Mouse (Mus musculus) hindlimb bud, embryonic 11.5 days (tissue): ENCODE data around the gene Nek6.

Experiments
- DNase-seq: peaks from one replicate; pipeline ENCODE4 v3.0.0-alpha.2; 2012; ENCODE audit warnings: low read depth, low spot score; ENCODE audit errors: extremely low spot score

Gene Nek6

DNA sequence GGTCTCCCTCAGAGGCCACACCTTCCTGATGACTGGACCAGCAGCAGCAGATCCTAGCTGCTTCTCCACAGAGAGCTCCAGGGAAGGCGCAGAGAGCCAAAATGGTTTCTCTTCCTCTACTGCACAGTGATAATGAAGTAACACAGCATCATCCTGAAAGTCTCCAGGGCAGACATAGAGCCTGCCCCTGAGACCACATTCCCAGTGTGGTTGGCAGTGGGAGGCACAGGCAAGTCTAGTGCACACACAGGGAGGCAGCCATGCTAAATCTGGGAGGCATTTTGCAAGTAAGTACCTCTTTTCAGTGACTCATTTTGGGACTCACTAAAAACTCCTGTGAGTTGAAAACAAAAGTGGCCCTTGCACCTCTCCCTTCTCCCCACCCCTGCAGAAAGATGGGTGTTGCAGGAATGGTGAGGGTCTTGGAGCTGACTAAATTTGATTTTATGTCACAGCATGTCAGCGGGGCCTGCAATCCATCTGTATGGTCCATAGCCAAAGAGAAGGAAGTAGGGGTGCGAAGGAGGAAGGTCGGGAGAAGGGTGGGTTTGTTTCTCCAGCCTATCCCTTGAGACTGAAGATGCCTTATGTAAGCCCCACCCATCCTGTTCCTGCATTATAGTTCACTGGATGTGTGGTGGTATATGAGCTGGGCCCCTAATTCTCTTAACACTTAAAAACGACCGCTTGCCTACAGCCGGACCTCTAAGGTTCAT lies 2.3 kb upstream of the Nek6 start:
- no peak for DNase-seq

DNA sequence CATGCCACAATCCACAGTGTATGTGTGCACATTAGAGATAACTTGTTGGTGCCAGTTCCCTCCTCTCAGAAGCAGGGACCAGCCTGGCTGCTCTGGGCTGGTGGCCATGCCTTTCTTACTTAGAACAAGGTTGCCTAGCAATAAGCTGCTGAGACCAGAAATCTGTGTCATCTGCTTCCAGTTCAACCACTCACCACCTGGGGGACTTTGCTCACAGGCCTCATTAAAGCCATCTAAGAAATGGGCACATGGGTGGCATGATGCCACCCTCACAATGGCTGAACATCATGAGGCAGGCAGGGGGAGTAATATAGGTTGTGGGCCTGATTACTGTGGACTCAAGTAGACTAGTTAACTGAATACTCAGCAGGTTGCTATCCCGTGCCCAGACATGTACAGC lies 1.3 kb upstream of the Nek6 start:
- DNase-seq, result no peak

DNA sequence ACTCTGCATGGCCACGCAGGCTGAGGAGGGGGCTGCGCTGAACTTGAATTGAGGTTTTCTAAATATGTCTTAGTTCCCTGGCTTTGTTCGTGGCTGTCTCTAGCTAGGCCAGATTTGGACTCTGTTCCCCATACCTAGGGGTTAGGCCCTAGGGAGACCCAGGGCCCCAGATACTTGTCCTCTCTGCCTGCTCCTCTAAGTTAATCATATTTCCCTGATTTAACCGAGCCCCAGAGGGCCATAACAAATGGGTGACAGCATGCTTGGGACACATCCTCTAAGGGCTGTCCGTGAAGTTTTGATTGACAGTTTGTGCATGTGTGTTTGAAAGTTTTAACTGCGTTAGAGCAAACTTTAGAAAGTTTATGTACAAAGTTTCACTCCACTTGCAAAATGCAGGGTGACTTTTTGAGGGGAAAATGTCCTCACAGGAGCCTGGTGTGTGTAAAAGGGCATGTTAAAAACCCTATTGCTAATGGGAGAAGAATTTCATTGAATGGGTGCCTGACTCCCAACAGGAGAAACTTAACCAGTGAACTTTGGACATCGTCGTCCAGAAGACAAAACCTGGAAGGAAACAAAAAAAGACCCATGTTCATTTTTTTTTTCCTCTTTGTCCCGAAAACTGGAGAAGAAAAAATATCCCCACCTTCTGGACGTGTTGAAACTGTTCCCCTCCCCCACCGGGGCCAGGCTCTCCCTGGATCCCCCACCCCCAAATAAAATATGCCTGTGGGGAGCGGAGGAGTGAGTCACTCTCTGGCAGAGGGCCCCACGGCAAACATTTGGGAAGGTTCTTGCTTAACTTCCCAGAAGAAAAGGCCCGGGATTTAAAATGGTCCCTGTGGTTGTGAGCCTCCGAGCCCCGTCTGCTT lies 1.1 kb downstream of the Nek6 start:
- DNase-seq, result no peak

DNA sequence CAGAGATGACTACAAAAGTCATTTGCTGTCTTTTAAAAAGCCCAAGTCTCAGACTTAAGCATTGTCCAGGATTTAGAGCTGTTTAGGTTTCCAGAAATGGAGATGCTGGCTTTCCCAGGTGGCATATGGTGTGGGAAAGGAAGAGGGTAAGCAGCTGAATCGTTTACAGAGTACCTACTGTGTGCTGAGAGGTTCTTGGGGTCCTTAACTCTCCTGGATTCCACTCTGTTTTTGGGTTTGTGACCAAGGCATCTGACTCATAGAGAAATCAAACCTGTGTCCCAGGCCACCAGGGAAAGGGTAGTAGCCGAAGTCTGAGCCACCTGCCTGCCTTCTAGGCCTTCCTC lies 1.7 kb downstream of the Nek6 start:
- DNase-seq, result no peak

DNA sequence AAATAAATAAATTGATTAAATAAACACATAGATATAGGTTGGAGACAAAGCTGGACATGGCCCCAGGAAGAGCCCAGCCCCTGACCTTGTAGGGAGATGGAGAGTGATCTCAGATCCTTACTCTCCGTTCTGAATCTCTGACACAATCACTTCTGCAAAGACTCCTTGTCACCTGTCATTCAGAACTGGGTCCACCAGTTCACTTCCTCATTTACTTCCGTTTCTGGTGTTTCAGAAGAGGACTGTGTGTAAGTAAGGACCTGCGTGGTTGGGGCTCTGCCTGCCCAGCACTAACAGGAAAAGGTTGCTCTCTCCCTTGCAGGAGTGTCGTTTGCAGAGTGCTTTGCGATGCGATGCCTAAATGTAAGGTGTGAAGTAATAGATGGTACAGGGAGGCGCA lies 3.0 kb downstream of the Nek6 start:
- DNase-seq, result no peak

DNA sequence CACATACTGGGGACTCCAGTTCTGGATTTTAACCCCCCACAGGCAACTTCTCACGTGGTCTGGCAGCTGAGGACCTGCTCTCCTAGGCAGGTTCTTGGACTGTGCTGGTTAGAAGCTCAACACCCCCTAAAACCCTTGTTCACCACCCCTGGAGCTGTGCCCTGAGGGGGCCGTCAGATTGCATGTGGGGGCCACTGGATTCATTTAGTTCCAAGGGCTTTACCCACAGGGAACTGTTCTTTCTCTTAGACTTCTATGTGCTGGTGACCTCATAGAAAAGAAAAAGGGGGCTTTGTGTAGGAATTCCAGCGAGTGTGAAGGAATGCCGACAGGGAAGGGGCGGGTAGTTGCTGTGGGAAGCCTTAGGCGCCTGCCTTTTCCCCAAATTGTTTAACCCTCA lies 4.0 kb downstream of the Nek6 start:
- no peak for DNase-seq

DNA sequence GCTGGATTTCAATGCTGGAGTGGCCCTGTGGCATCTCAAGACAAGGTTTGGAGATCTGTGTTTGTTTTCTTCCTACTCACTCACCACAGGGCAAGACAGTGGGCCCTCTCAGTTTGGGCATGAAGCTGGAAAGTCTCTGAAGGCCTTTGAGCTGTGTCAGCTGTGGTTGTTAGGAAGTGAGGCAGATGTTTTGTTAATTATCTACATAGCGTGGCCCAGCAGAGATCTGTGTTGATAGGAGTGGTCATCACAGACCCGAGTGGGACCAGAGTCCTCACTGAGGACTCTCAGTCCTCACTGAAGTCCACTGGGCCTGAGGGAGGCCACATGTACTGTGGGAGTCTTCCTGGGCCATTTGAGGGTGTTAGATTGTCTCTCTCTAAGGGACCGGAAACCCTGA lies 5.0 kb downstream of the Nek6 start:
- DNase-seq, result no peak

DNA sequence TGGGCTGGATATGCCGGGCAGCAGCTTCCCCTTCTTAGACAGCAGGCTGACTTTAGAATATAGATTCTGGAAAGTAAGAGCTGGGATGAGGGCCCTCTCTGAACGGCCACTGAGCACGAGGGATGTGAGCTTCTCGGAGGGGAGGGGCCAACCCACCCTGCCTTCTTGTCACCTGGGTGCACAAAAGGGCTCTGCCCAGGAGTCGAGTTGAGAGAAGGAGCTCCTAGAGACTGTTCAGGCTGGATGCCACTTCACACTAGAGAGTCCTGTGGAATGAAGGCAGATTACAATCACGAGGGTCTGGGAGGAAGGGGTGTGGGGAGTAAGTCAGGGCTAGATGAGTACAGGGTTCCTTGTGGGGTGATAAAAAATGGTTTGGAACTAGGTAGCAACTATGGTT lies 5.6 kb downstream of the Nek6 start:
- no peak for DNase-seq

DNA sequence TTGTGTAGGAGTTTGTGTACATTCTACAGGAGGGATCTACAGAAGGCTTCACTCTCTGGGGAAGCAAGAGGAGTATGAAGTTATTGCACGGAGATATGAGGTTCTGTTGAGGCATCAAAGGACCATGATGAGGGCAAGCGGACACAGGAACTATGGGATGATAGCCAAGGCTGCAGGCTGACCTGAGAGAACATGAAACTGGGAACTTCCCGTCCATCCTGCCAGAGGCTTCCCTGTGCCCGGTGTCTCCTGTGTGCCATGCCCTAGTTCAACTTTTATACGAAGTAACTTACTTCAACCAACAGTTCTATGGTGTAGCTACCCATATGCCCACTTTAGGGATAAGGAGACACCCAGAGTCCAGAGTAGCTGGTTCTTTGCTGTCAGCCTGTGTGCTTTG lies 7.3 kb downstream of the Nek6 start:
- no peak for DNase-seq

DNA sequence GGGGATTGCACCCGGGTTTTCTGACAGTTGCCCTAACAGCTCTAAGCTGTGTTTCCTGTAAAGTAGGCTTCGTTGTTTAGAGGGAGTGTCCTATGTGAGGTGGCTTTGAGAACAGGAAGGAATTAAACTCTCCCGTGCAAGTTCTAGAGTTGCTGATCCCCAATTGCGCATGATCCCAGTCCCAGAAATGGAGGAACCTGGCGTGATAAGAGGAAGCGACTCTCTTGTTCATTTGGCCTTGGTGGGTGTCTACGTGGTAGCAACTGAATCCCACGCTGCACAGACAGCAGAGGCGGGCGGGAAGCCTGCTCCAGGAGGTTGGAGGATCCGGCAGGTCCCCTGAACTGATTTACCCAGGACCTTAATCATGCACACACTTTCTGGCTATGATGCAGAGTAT lies 8.5 kb downstream of the Nek6 start:
- DNase-seq, result no peak

DNA sequence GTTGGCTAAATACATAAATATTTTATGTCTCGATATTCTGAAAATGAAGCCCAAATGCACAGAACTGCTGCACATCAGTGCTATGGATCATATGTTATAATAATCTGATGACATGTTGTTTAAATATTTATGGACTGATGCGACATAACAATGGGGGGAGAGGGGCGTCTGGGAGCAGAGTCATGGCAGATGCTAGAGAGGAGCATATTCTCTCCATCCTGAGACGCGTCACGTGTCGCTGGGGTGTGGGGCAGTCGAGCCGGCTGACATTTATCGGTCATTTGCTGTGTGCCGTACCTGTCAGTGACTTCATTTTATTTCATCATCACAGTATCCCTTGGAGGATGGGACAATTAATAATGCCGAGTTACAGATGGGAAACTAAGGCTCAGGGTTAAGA lies 10.2 kb downstream of the Nek6 start:
- no peak for DNase-seq

DNA sequence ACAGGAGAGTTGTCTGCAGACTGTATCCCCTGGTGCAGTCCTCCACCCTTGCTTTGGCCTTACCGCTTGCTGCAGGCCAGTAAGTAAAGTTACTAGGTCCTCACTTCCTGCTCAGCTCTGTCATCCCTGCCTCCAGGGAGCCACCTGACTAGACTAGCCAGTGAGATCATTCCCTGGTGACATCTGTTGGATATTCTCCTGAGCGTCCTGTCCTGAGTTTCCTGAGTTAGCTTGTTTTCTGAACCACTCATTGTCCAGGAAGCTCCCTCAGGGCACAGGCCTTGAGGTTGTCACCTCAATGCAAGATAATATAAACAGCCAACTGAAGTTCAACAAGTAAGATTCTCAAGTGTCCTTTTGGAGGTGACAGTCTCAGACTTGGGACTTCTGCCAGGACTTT lies 10.9 kb downstream of the Nek6 start:
- no peak for DNase-seq

DNA sequence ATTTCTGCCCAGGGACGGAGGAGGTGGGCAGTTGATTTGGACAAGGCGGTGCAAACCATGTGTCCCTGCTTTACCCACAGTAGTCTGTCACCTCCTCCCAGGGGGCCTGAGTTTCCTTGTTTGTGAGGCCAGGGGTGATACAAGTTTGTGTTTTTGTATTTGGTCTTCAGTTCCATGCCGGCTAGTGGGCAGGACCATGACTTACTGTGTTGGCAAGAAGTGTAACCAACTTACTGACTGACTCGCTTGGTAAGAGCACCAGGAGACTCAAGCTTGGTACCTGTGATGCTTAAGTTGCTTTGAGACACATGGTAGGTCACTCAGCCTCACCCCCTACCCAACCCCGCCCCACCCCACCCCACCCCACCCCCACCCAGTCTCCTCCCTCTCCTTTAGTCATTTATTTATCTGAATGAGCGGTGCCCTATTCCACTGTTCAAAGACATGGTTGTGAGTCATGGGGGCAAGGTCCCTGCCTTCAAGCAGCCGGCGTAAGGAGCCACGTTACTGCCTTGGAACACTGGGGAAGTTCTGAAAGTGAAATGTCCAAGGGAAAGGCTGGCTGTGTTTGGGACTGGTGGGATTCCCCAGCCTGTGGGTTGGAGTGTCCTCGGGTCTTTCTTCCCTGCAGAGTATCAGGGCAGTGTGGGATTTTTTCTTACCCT lies 12.5 kb downstream of the Nek6 start:
- DNase-seq, result no peak

DNA sequence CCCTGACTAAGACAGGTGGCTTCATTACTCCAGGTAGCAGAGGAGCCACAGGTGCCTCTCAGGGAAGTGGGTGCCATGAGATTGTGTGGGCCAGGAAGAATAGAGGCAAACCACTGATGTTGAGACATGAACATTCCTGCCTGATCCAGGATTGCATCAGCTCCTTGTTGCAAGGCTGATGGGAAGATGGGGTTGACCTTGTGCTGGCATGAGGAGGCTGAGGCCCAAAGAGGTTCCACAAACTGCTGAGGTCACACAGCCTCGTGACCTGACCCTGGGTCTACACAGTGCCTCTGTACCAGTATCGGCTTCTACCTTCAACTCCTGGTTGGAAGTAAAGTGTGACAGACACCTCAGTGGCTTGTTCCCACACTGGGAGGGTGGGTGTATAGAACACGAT lies 13.6 kb downstream of the Nek6 start:
- DNase-seq, result no peak

DNA sequence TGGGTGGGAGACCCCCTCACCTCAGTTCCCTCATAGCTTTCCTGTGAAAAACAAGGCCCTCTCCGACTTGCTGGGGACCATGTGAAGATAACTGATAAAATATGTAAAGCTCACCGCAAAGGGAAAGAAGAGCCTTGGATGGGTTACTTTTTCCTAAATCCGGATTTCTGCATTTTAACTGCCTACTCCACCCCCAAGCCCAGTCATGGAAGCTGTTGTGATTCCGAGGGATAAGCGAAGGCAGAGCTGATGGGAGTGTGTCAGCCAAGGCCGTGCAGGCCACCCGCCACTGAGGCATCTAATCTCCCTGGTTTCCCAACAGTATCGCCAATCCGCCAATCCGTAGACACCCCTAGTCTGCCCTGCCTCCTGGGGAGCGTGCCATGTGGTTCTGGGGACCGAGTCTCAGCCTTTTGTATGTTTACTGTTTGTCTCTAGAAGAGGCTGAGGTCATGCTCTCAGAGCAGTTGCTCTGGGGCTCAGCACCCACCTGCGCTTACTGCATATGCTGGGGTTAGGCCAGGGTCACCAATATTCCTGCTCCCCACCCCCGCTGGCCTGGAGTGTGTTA lies 18.2 kb downstream of the Nek6 start:
- no peak for DNase-seq

DNA sequence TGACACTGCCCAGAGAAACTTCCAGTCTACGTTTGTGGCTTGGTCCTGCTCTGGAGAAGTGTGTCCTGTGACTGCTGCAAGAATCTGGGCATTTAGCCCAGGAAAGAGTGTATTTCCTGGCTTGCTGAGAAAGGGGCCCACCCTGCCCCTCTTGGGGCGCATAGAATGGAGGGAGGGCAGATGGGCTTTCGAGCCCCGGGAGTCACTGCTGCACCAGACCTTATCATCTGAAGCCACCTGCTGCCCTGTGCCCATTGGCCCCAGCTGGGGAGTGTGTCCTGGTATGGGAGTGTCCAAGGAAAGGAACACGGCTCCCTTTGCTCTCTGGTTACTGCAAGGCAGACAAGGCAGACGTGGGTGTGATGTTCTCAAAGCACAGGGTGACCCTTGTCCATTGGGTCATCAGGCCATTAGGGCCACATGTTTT lies 19.5 kb downstream of the Nek6 start:
- DNase-seq, result no peak

DNA sequence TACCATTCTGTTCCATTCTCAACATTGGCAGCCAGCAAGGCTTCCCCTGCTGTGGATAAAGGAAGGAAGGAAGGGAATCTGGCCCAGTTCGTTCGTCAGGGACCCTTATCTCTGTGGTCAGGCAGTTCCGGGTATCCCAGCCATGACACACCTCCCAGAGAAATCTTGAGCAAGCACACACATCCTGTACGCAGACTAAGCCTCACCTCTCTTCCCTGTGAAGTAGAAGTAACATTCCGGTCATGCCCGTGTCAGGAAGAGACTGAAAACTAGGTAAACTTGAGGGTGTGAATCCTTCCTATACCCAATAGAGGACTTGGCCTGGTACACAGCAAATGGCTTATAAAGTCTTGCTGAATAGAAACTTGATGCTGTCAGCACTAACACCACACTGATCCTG lies 21.9 kb downstream of the Nek6 start:
- no peak for DNase-seq

DNA sequence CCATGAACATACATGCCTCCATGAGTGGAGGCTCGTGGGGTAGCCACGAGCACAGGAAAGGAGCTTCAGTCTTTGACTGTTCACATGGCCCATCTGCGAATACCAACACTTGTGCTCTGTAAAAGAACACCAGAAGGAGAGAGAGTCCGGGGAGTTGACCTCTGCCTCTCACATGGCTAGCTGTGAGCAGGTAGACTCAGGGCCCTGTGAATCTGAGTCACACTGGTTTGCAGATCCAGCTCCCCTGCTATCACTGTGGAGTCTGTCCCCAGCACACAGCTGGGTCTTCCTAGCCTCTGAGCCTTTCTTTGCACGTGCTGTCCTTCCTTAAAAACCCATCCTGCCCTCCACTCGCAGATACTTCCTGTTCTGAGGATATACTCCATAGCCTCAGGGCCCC lies 22.3 kb downstream of the Nek6 start:
- DNase-seq, result no peak

DNA sequence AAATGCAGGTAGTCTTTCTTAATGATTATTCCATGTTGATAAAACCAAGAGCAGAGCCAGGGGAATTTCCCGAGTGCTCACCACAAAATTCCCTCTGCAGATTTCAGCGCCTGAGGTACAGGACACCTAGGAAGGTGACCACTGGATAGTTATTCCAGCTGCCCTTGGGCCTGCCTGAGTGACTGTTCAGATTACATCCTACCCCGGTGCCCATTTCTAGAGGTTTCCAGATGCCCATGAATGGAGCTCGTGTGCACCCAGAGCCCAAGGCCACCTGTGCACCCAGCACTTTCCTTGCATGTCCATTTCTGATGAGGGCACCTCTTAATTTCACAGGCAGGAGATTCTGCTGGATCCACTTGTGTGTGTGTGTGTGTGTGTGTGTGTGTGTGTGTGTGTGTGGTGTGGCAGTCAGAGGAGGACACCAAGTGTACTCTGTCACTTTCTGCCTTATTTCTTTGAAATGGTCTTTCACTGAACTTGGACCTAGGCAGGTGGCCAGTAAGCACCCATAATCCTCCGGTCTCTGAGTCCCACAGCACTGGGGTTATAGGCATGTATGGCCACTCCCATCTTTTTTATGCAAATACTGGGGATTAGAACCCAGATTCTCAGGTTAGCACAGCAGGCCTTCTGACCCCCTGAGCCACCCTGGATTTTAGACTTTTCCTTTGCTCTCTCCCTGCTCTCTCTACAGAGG lies 22.9 kb downstream of the Nek6 start:
- DNase-seq, result no peak

DNA sequence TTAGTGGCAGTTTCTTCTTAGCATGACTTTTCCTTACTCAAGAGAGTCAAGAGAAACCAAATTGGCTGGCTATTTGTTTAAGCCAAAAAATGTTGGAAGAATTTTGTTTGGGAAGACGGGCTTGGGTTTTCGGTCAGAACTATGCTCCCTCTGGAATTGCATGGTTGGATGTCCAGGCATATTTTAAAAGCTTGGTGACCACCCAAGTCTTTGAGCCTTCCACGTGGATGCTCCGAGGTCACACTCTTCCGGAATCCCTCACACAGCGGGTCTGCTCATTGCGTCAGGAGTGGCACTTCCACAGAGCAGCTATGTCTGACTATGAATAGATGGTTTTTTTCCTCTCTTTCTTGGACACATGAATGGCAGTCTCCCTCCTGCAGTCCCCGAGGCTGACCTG lies 23.6 kb downstream of the Nek6 start:
- DNase-seq, result no peak

DNA sequence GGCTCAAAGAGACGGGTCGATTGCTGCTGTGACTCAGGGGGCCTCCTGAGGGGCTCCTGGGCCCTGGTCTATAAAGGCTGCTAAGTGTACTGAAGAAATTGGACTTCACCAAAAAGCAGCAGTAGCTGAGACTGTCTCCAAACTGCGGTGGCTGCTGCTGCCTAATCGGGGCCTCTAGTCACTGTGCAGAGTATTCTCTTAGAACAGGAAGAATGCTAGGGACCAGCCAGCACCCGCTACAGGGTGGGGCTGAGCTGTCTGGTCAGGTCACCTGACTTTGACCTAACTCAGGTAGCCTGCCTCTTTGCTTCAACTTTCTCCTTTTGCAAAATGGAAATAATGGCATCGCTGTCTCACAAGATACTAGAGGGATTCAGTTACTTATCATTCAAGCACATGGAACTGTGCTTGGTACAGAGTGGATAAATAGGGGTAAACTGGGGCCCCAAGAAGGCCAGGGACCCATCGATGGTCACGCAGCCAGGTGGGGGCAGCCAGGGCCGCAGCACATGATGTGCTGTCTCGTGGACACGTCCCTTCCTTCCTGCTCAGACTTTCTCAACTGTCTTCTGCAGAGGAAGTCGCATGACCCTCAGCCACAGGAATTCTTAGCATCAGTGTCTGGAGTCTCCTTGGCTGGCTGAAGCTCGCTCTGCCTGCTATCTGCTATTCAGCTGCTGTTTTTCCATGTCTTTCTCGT lies 24.2 kb downstream of the Nek6 start:
- no peak for DNase-seq
